Mouse (Mus musculus) stomach, postnatal 0 days (tissue): ENCODE data around the gene BC004004.
"Not testable (repeated sequence)": the region's sequence is repeated elsewhere in the genome, so short reads cannot be mapped to it uniquely, and the experiment has no call there.

Source experiments
- CTCF ChIP-seq: IDR thresholded peaks from 2 replicates; pipeline ENCODE4 v1.5.1; 2016; ENCODE audit warnings: antibody characterized with exemption, low read depth, mild to moderate bottlenecking, moderate library complexity
- EP300 ChIP-seq: optimal IDR thresholded peaks from 2 replicates; pipeline ENCODE3; 2016; ENCODE audit warnings: antibody characterized with exemption

DNA sequence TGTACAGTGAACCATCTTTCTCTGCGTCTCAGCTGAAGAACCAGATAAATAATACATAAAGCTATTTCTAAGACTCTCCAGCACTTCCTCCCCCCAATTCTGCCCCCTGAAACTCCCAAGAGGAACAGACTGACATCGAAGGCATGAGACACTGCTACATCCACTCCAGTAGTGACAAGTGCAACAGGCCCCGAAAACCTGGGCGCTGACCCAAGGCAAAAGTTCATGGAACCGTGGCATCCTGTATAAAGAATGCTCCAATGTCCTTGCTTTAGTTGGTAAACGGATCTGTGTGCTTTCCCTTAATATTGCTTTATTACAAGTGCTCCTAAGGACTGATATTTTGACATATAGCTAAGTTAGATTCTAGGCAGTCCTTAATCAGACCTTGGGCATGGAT, 13.8 kb upstream of the BC004004 start:
- not testable (repeated sequence) for TF ChIP-seq CTCF, EP300
